Mouse (Mus musculus) neutrophil, adult 5-6 weeks (primary cell): ENCODE results near the gene Anp32a. TPM values are rescaled to one million over a fixed set of nuclear protein-coding genes. Genes with fewer than 3 reads are reported as not detected.

Experiments
- ATAC-seq: fragments of 151-379, 151-347 bp; 2 replicates; pipeline ENCODE4 v1.8.0; 2017; ENCODE audit warnings: mild to moderate bottlenecking, moderate TSS enrichment; ENCODE audit not compliant: insufficient number of reproducible peaks, poor library complexity, low FRiP score, severe bottlenecking; ENCODE audit errors: extremely low read depth
- total RNA-seq: library from RNA; stranded (forward); fragments of 200-1000 nt; gene quantifications from 2 replicates; pipeline ENCODE4 v1.2.3, GENCODE M21; 2017

Anp32a gene
- total RNA-seq, 1 experiment from 2014 or later, result 598 TPM

GRCm38 (mm10) chr9:62385727-62386518 is 44.8 kb downstream of the Anp32a start:
- ATAC-seq, result no peak

- no peak for ATAC-seq
Measured at GRCm38 (mm10) chr9:62389735-62390134, 48.6 kb downstream of the Anp32a start.

GRCm38 (mm10) chr9:62393531-62393930 is 52.4 kb downstream of the Anp32a start:
- ATAC-seq, result no peak

GRCm38 (mm10) chr9:62394163-62394562 is 53.1 kb downstream of the Anp32a start:
- no peak for ATAC-seq

GRCm38 (mm10) chr9:62400531-62401170 is 59.6 kb downstream of the Anp32a start:
- ATAC-seq, result no peak

GRCm38 (mm10) chr9:62401589-62401988 is 60.5 kb downstream of the Anp32a start:
- no peak for ATAC-seq

- ATAC-seq, result no peak
Measured at GRCm38 (mm10) chr9:62406423-62407013, 65.4 kb downstream of the Anp32a start.

GRCm38 (mm10) chr9:62407357-62408146 is 66.5 kb downstream of the Anp32a start:
- ATAC-seq, result no peak

- no peak for ATAC-seq
Measured at GRCm38 (mm10) chr9:62418742-62419141, 77.6 kb downstream of the Anp32a start.

- ATAC-seq, result no peak
Measured at GRCm38 (mm10) chr9:62420261-62420917, 79.3 kb downstream of the Anp32a start.

- ATAC-seq, result peak; percentile 32; the same call in 1 of the 2 replicates
Measured at GRCm38 (mm10) chr9:62421027-62421426, 79.9 kb downstream of the Anp32a start.

GRCm38 (mm10) chr9:62421911-62422310 is 80.8 kb downstream of the Anp32a start:
- ATAC-seq, result no peak

- ATAC-seq, result no peak
Measured at GRCm38 (mm10) chr9:62422926-62423325, 81.8 kb downstream of the Anp32a start.

- no peak for ATAC-seq
Measured at GRCm38 (mm10) chr9:62423871-62424270, 82.8 kb downstream of the Anp32a start.

- ATAC-seq, result no peak
Measured at GRCm38 (mm10) chr9:62425265-62425664, 84.2 kb downstream of the Anp32a start.

GRCm38 (mm10) chr9:62426021-62426420 is 84.9 kb downstream of the Anp32a start:
- no peak for ATAC-seq

GRCm38 (mm10) chr9:62426531-62426930 is 85.4 kb downstream of the Anp32a start:
- no peak for ATAC-seq

- no peak for ATAC-seq
Measured at GRCm38 (mm10) chr9:62427010-62427409, 85.9 kb downstream of the Anp32a start.
